31 mouse cellular contexts compared by ENCODE assay signal in genomic region chr8:127600641-127601040, GRCm38 (mm10).
"Had no signal": no experiment of that assay in that cellular context is flagged by ENCODE, and none has a peak within 500 bp of the region (broad histone marks: within the 10 kb centered on the region; RNA-seq: fewer than 3 reads in every experiment).

No protein-coding gene starts in this region.

- H3K27ac ChIP-seq: left cerebral cortex, adult 2 months; limb, embryonic 10.5 days; limb, embryonic 12.5 days; limb, embryonic 13.5 days; limb, embryonic 15.5 days; liver, embryonic 12.5 days; liver, embryonic 13.5 days; liver, embryonic 14.5 days; liver, embryonic 15.5 days; lung, embryonic 15.5 days; macrophage; midbrain, embryonic 10.5 days; midbrain, embryonic 12.5 days; midbrain, embryonic 13.5 days; midbrain, embryonic 15.5 days; neural tube, embryonic 12.5 days had no signal

- ATAC-seq: liver, embryonic 12.5 days; liver, postnatal 0 days; lung, postnatal 0 days; midbrain, embryonic 13.5 days; midbrain, embryonic 15.5 days; midbrain, embryonic 16.5 days had no signal

- H3K9me3 ChIP-seq: limb, embryonic 10.5 days; limb, embryonic 12.5 days; limb, embryonic 13.5 days; limb, embryonic 15.5 days; liver, embryonic 12.5 days; liver, embryonic 13.5 days; liver, embryonic 15.5 days; lung, embryonic 15.5 days; megakaryocyte, embryonic 14.5 days; midbrain, embryonic 10.5 days; midbrain, embryonic 12.5 days; midbrain, embryonic 13.5 days; midbrain, embryonic 15.5 days; neural tube, embryonic 12.5 days had no signal

- H3K36me3 ChIP-seq: liver, embryonic 12.5 days; liver, embryonic 13.5 days; liver, embryonic 15.5 days; midbrain, embryonic 15.5 days had no signal

- H3K4me1 ChIP-seq: limb, embryonic 10.5 days; limb, embryonic 12.5 days; limb, embryonic 13.5 days; limb, embryonic 15.5 days; liver, embryonic 12.5 days; liver, embryonic 13.5 days; liver, embryonic 15.5 days; lung, embryonic 15.5 days; megakaryocyte, embryonic 14.5 days; midbrain, embryonic 10.5 days; midbrain, embryonic 13.5 days; midbrain, embryonic 15.5 days; neural tube, embryonic 12.5 days had no signal

- H3K4me2 ChIP-seq: limb, embryonic 12.5 days; limb, embryonic 13.5 days; limb, embryonic 15.5 days; liver, embryonic 11.5 days; liver, embryonic 12.5 days; liver, embryonic 13.5 days; liver, embryonic 15.5 days; lung, embryonic 14.5 days; lung, embryonic 15.5 days; midbrain, embryonic 12.5 days; midbrain, embryonic 13.5 days; midbrain, embryonic 15.5 days; neural tube, embryonic 12.5 days had no signal

- DNase-seq: left cerebral cortex, postnatal 4 days; liver; liver, embryonic 13.5 days; liver, postnatal 0 days; lung, adult 18-20 months; lung, adult 2 months; lung, embryonic 14.5 days; lung, postnatal 10 days; lung, postnatal 14 days; lung, postnatal 36 days; lung, postnatal 4 days had no signal

- H3K27me3 ChIP-seq: limb, embryonic 12.5 days; limb, embryonic 13.5 days; limb, embryonic 15.5 days; liver, embryonic 12.5 days; liver, embryonic 13.5 days; liver, embryonic 15.5 days; lung, embryonic 15.5 days; midbrain, embryonic 12.5 days; midbrain, embryonic 13.5 days; midbrain, embryonic 15.5 days; neural tube, embryonic 12.5 days had no signal

- H3K4me3 ChIP-seq: left cerebral cortex, adult 2 months; limb, embryonic 10.5 days; limb, embryonic 12.5 days; limb, embryonic 13.5 days; limb, embryonic 15.5 days; liver, embryonic 12.5 days; liver, embryonic 13.5 days; liver, embryonic 15.5 days; lung, embryonic 15.5 days; megakaryocyte, embryonic 14.5 days; midbrain, embryonic 10.5 days; midbrain, embryonic 12.5 days; midbrain, embryonic 13.5 days; midbrain, embryonic 15.5 days; myocyte; neural tube, embryonic 12.5 days had no signal

- H3K9ac ChIP-seq: limb, embryonic 12.5 days; limb, embryonic 13.5 days; limb, embryonic 15.5 days; liver, embryonic 12.5 days; liver, embryonic 13.5 days; liver, embryonic 14.5 days; liver, embryonic 15.5 days; liver, postnatal 0 days; lung, embryonic 14.5 days; lung, embryonic 15.5 days; midbrain, embryonic 12.5 days; midbrain, embryonic 13.5 days; midbrain, embryonic 15.5 days; neural tube, embryonic 12.5 days had no signal
